Mouse (Mus musculus) liver, adult 2 months (tissue): ENCODE results near the gene Ovca2.

Experiments
- CTCF ChIP-seq: fragments of 200-500 bp; IDR thresholded peaks from 2 replicates; pipeline ENCODE4 v1.5.1; 2011; ENCODE audit warnings: low read depth, low read length, control low read depth
- POLR2A ChIP-seq: fragments of 200-500 bp; IDR thresholded peaks from 2 replicates; pipeline ENCODE4 v1.6.1; 2011; ENCODE audit warnings: low read length, control low read depth; ENCODE audit not compliant: insufficient read depth; ENCODE audit errors: extremely low read depth

DNA sequence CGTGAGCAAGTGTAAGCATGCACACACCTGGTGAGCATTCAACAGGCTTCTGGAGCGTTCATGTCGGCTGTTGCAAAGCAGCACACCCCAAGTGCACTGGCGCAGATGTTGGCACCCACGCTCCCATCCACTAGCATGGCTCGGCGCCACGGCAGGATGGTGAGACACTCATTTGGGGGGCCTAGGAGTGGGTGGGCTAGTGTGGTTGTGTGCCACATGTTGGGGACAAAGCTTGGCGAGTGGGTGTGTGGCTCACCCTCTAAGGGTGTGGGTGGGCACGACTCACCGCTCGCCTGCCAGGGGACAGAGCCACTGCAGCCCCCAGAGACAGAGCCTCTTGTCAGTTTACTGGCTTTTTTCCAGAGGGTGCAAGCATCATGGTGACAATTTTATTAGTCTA lies 22.3 kb upstream of the Ovca2 start:
- no peak for TF ChIP-seq POLR2A
- TF ChIP-seq CTCF: no peak
